Comparison of ENCODE assay signal across 26 mouse cellular contexts in genomic region chr3:30157128-30157670, GRCm38 (mm10).
A peak's percentile ranks its signal among the peaks of the same experiment; 100 is the strongest.
DNase-seq lines count a peak whose midpoint lies in the region; ATAC-seq and TF ChIP-seq lines count a peak whose summit lies in the region.
"Had no signal": no experiment of that assay in that cellular context is flagged by ENCODE, and none has a peak within 500 bp of the region (broad histone marks: within the 10 kb centered on the region; RNA-seq: fewer than 3 reads in every experiment).

No protein-coding gene starts in this region.

- no peaks in the 10 kb centered on the region for H3K79me3 ChIP-seq in C2C12 (ENCODE audit: low read depth)

- H3K27ac ChIP-seq in kidney, adult 2 months (ENCODE audit: insufficient read depth, low read depth, low read length): peak overlapping the region; percentile 16; the same call in 1 of the 2 replicates
- H3K27ac ChIP-seq in limb, embryonic 10.5 days: peak overlapping the region; percentile 70
- no peak overlapping the region for H3K27ac ChIP-seq in midbrain, embryonic 15.5 days
- H3K27ac ChIP-seq in kidney, embryonic 14.5 days (ENCODE audit: low read depth, low read length): no peak overlapping the region; the same call in 1 of the 2 replicates
- H3K27ac ChIP-seq: heart, embryonic 15.5 days; hindbrain, embryonic 15.5 days; kidney, embryonic 15.5 days; left cerebral cortex, adult 2 months; midbrain, embryonic 12.5 days; neural tube, embryonic 15.5 days; stomach, embryonic 15.5 days had no signal

- 70% methylated on average over 7 of the region's 7 CpGs for whole genome bisulfite sequencing in kidney, adult 2 months
- 83% methylated on average over 7 of the region's 7 CpGs for WGBS in limb, embryonic 10.5 days
- WGBS in midbrain, embryonic 15.5 days: 65% methylated on average over 7 of the region's 7 CpGs
- 71% methylated on average over 7 of the region's 7 CpGs for WGBS in kidney, embryonic 14.5 days

- ATAC-seq in midbrain, embryonic 15.5 days (replicated peaks): 0 out of 2 replicates have a peak, but pooled peaks have one; percentile 42
- ATAC-seq in kidney, embryonic 14.5 days (ENCODE audit: low FRiP score, low TSS enrichment): no peak
- ATAC-seq: intestine, embryonic 16.5 days; lung, postnatal 0 days had no signal

- TF ChIP-seq CTCF in kidney, adult 2 months (conservative IDR thresholded peaks at IDR 0.05; ENCODE audit: insufficient read depth, insufficient read length, low read depth, low read length): no peak
- TF ChIP-seq CTCF in C2C12 (IDR thresholded peaks at IDR 0.05; ENCODE audit: control insufficient read depth, insufficient read depth, insufficient read length): no peak

- peaks cover 8% of the 10 kb centered on the region; the same call in 1 of the 2 replicates for H3K4me1 ChIP-seq in kidney, adult 2 months (ENCODE audit: control insufficient read depth, insufficient read depth, low read length)
- H3K4me1 ChIP-seq in limb, embryonic 10.5 days: peaks cover 79% of the 10 kb centered on the region
- 0 out of 2 replicates have a peak, but pooled peaks cover 4% of the 10 kb centered on the region for H3K4me1 ChIP-seq in midbrain, embryonic 15.5 days
- H3K4me1 ChIP-seq in kidney, embryonic 14.5 days (ENCODE audit: control insufficient read depth, insufficient read depth, low read length): no peaks in the 10 kb centered on the region
- H3K4me1 ChIP-seq: hindbrain, embryonic 15.5 days had no signal

- H3K27me3 ChIP-seq in kidney, adult 2 months (replicated peaks; ENCODE audit: control insufficient read depth, insufficient read depth, low read length): no peaks in the 10 kb centered on the region
- H3K27me3 ChIP-seq in C2C12 (ENCODE audit: control insufficient read depth, insufficient read depth, insufficient read length): no peaks in the 10 kb centered on the region
- H3K27me3 ChIP-seq in limb, embryonic 10.5 days (ENCODE audit: low read depth, poor library complexity, severe bottlenecking): no peaks in the 10 kb centered on the region
- H3K27me3 ChIP-seq in midbrain, embryonic 15.5 days (replicated peaks): no peaks in the 10 kb centered on the region
- no peaks in the 10 kb centered on the region for H3K27me3 ChIP-seq in kidney, embryonic 14.5 days (ENCODE audit: control insufficient read depth, insufficient read depth, low read length)
- H3K27me3 ChIP-seq: heart, embryonic 15.5 days; hindbrain, embryonic 15.5 days; kidney, embryonic 15.5 days; midbrain, embryonic 12.5 days; stomach, embryonic 15.5 days had no signal

- DNase-seq in kidney, adult 2 months: peak; percentile 46
- DNase-seq in kidney, postnatal 10 days: no peak
- DNase-seq in limb, embryonic 10.5 days (ENCODE audit: low spot score): no peak
- DNase-seq in adrenal gland, adult 2 months: no peak
- DNase-seq: adrenal gland, postnatal 36 days; cerebellum, adult 11 months; cerebellum, adult 9-11 months; heart, postnatal 4 days; kidney, postnatal 4 days; layer of hippocampus, adult 9-11 months; left cerebral cortex, postnatal 4 days; right cerebral cortex, adult 18-20 months; right cerebral cortex, postnatal 4 days; thymus, postnatal 36 days had no signal

- no peaks in the 10 kb centered on the region for H3K79me2 ChIP-seq in C2C12 (ENCODE audit: control insufficient read depth, insufficient read depth)

- no peak overlapping the region for H3K4me3 ChIP-seq in kidney, adult 2 months (ENCODE audit: insufficient read depth, low read depth, low read length)
- no peak overlapping the region for H3K4me3 ChIP-seq in C2C12 (ENCODE audit: insufficient read depth, poor library complexity, severe bottlenecking)
- H3K4me3 ChIP-seq in limb, embryonic 10.5 days: no peak overlapping the region
- H3K4me3 ChIP-seq in midbrain, embryonic 15.5 days: no peak overlapping the region
- no peak overlapping the region for H3K4me3 ChIP-seq in kidney, embryonic 14.5 days (ENCODE audit: low read length)
- H3K4me3 ChIP-seq: heart, embryonic 15.5 days; hindbrain, embryonic 15.5 days; kidney, embryonic 15.5 days; left cerebral cortex, adult 2 months; midbrain, embryonic 12.5 days; neural tube, embryonic 15.5 days; stomach, embryonic 15.5 days had no signal

- no peaks in the 10 kb centered on the region for H3K36me3 ChIP-seq in kidney, adult 2 months (ENCODE audit: control insufficient read depth, insufficient read depth, low read length)
- H3K36me3 ChIP-seq in C2C12 (ENCODE audit: control insufficient read depth, insufficient read depth): no peaks in the 10 kb centered on the region
- H3K36me3 ChIP-seq in limb, embryonic 10.5 days: peaks cover 5% of the 10 kb centered on the region; the same call in 1 of the 2 replicates
- no peaks in the 10 kb centered on the region for H3K36me3 ChIP-seq in midbrain, embryonic 15.5 days (replicated peaks)
- no peaks in the 10 kb centered on the region for H3K36me3 ChIP-seq in kidney, embryonic 14.5 days (ENCODE audit: control insufficient read depth, insufficient read depth, low read length)
- H3K36me3 ChIP-seq: heart, embryonic 15.5 days; hindbrain, embryonic 15.5 days; kidney, embryonic 15.5 days; midbrain, embryonic 12.5 days; neural tube, embryonic 15.5 days; stomach, embryonic 15.5 days had no signal

- TF ChIP-seq POLR2A in kidney, adult 2 months (IDR thresholded peaks at IDR 0.05; ENCODE audit: low read depth, low read length): no peak

- H3ac ChIP-seq in C2C12 (ENCODE audit: control insufficient read depth, insufficient read length, low read depth): no peak overlapping the region

- no peaks in the 10 kb centered on the region for H3K9me3 ChIP-seq in limb, embryonic 10.5 days (replicated peaks)
- H3K9me3 ChIP-seq in midbrain, embryonic 15.5 days: no peaks in the 10 kb centered on the region
- H3K9me3 ChIP-seq in kidney, embryonic 14.5 days (ENCODE audit: control insufficient read depth, low read length): no peaks in the 10 kb centered on the region
- H3K9me3 ChIP-seq: heart, embryonic 15.5 days; hindbrain, embryonic 15.5 days; kidney, embryonic 15.5 days; midbrain, embryonic 12.5 days; neural tube, embryonic 15.5 days; stomach, embryonic 15.5 days had no signal

- no peak overlapping the region for H3K4me2 ChIP-seq in midbrain, embryonic 15.5 days
- no peak overlapping the region for H3K4me2 ChIP-seq in kidney, embryonic 14.5 days (replicated peaks; ENCODE audit: low read depth, low read length)
- H3K4me2 ChIP-seq: heart, embryonic 15.5 days; hindbrain, embryonic 15.5 days; kidney, embryonic 15.5 days; midbrain, embryonic 12.5 days; neural tube, embryonic 15.5 days; stomach, embryonic 15.5 days had no signal

- no peak overlapping the region for H3K9ac ChIP-seq in midbrain, embryonic 15.5 days
- no peak overlapping the region for H3K9ac ChIP-seq in kidney, embryonic 14.5 days (ENCODE audit: low read depth, low read length)
- H3K9ac ChIP-seq: heart, embryonic 15.5 days; hindbrain, embryonic 15.5 days; kidney, embryonic 15.5 days; midbrain, embryonic 12.5 days; neural tube, embryonic 15.5 days; stomach, embryonic 15.5 days had no signal

TF ChIP-seq in C2C12, 6 proteins besides CTCF, POLR2A, EP300 and RAD21:
- TF ChIP-seq FOSL1 (IDR thresholded peaks at IDR 0.05; ENCODE audit: insufficient read depth, low read length, poor library complexity, severe bottlenecking) (no peak), USF1 (IDR thresholded peaks at IDR 0.05; ENCODE audit: low read depth) (peak; percentile 12)

Comparison
In these comparisons a context has a peak if more than half of its experiments do, and no peak if none do; other contexts are left out.
1. H3K27ac ChIP-seq: peak in kidney, adult 2 months (single experiment) and limb, embryonic 10.5 days (single experiment); none in midbrain, embryonic 15.5 days (single experiment) and kidney, embryonic 14.5 days (single experiment).